Mouse (Mus musculus): ENCODE results near the gene Ankrd22.

The Ankrd22 gene

GRCm38 (mm10) chr19:34078130-34078529 lies 87.7 kb downstream of the Ankrd22 start:
- DNase-seq, result no peak

DNA sequence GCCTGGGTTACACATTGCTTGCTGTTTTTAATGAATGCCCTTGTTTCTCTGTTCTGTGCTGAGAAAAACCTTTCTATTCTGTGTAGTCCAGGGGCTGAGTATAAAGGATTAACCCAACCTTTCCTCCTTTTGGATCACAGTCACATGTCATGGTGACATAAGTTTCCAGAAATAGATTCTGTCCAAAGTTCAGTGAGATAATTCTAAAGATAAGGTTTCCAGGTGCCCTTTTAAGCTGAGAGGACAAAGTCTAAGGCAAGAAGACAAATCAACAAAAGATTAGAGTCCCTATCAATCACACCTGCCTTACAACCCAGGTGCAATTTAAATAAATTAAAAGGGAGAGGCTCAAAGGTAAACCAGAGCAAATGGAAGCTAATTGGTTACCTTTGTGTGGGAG lies 91.6 kb downstream of the Ankrd22 start:
- DNase-seq, result no peak

Data from right cerebral cortex, postnatal 14 days (tissue).